Mouse (Mus musculus): ENCODE data around the gene C1ql2.
A peak's percentile ranks its signal among the peaks of the same experiment; 100 is the strongest.

The C1ql2 gene

GRCm38 (mm10) chr1:120340419-120341171, at the start of gene C1ql2:
TSS of gene C1ql2 (plus strand) at chr1:120340582.
- peak; percentile 37 for DNase-seq

- no peak for DNase-seq
These were observed 48.7 kb upstream of the C1ql2 start for GRCm38 (mm10) chr1:120291709-120292108.

GRCm38 (mm10) chr1:120293803-120294202, 46.6 kb upstream of the C1ql2 start:
- no peak for DNase-seq

GRCm38 (mm10) chr1:120296936-120297335, 43.4 kb upstream of the C1ql2 start:
- DNase-seq, result no peak

GRCm38 (mm10) chr1:120305801-120306200, 34.6 kb upstream of the C1ql2 start:
- no peak for DNase-seq

- DNase-seq, result no peak
These were observed 18.9 kb upstream of the C1ql2 start for GRCm38 (mm10) chr1:120321270-120322021.

GRCm38 (mm10) chr1:120323131-120323561, 17.2 kb upstream of the C1ql2 start:
- no peak for DNase-seq

DNA sequence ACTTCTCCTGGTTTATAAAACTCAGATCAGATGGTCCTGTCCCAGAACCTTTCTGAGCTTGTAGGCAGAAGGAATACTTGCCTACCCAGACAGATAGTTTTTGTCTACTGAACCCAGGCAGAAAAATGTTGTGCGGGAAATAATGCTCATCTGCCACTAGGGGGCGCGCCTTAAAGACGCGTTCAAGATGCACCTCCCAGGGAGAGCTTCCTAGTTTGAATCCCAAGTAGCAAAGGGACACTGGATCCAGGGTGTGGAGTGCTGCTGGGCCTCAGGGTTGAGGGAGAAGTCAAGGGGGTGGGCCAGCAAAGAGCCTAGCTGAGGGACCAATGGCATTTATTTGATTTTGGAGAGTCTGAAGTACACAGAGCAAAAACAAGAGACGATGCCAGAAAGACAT, 12.7 kb upstream of the C1ql2 start:
- DNase-seq, result no peak

DNA sequence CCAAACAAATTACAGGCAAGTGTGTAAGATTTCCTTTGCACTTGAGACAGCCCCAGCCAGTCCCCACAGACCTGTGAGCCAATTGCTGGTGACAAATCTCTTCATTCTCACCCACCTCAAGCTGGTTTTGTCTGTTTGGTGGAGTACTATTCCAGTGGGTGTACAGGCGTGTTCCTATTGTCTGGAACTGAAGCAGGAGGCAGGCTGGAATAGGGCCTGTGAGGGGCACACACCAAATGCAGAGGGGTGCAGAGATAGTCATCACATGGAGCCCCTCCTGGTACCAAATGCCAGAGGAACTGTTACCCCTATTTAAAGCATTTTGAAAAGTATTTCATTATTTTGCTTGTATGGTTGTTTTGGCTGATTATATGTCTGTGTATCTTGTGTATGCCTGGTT, 12.2 kb upstream of the C1ql2 start:
- no peak for DNase-seq

GRCm38 (mm10) chr1:120331841-120332240, 8.5 kb upstream of the C1ql2 start:
- no peak for DNase-seq

GRCm38 (mm10) chr1:120337970-120338369, 2.4 kb upstream of the C1ql2 start:
- DNase-seq, result no peak

GRCm38 (mm10) chr1:120341172-120341675, 842 bp downstream of the C1ql2 start:
- DNase-seq, result no peak

DNA sequence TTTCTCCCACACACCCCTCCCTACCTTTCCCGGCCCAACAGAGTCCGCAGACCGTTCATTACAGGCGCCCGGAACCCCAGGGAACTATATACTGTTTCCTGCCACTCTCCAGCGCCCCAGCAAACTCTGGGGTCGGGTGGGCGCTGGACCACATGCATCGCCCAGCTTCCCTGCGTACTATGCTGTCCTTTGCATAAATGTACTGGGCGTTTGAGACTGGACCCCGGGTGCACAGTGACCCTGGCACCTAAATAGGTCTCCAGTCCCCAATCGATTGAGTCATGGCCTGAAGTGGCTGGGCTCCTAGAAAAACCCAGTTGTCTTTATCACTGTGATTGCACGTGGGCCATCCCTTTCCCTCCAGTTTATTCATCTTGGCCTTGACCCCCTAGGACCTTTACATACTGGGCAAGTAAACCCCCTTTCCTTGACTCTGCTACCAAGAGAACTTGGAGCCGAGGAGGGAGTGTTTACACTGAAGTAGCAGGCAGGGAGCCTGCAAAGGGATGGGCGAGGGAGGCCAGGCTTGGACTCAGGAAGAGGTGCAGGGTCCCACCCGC, 1.5 kb downstream of the C1ql2 start:
- no peak for DNase-seq

DNA sequence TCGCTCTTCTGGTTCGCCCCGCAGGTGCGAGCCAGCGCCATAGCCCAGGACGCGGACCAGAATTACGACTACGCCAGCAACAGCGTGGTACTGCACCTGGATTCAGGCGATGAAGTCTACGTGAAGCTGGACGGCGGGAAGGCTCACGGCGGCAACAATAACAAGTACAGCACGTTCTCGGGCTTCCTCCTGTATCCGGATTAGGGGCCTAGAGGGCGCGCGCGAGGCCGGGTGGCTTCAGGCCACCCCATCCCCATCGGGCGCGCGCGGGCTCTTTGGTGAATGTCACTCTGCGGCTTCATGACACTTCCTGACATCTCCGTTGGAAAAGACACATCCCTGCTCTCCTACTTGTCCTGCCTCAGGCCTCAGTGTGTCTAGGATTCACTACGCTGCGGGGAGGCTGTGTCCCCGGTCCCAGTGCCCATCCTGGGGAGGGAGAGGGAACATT, 2.0 kb downstream of the C1ql2 start:
- no peak for DNase-seq

DNA sequence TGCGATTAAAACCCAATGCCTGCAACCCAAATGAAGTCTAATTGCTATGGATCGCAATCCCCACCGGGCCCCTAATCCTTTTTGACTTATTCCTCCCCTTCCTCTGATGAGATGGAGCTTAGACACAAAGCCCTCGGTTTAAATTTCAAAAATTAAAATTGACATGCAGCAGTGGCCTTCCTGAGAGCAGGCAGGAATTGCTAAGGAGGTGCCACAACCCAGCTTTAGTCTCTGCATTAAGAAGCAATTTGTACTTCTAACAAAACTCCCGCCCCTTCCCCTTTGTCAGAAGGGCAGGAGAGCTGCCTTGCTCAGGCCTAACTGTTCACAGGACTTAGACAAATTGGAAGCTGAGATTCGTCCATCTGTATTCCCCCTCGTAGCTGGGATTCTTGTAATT, 4.6 kb downstream of the C1ql2 start:
- no peak for DNase-seq

DNA sequence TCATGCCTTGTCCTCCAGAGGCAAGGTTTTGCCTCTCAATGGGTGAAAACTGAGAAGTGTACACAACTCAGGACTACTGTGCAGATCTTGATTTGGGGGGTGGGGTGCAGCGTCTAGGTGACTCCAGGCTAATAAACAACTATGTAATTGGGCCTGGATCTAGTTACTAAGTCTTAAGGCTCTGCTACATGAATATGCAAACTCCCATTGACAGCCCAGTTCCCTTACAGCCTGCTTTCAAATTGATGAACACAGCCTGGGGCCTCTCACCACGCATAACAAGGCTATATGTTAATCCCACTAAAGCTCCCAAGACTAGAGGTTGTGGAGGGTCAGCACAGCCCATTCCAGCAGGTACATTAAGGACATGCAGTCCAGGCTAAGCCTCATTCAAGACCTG, 14.0 kb downstream of the C1ql2 start:
- no peak for DNase-seq

DNA sequence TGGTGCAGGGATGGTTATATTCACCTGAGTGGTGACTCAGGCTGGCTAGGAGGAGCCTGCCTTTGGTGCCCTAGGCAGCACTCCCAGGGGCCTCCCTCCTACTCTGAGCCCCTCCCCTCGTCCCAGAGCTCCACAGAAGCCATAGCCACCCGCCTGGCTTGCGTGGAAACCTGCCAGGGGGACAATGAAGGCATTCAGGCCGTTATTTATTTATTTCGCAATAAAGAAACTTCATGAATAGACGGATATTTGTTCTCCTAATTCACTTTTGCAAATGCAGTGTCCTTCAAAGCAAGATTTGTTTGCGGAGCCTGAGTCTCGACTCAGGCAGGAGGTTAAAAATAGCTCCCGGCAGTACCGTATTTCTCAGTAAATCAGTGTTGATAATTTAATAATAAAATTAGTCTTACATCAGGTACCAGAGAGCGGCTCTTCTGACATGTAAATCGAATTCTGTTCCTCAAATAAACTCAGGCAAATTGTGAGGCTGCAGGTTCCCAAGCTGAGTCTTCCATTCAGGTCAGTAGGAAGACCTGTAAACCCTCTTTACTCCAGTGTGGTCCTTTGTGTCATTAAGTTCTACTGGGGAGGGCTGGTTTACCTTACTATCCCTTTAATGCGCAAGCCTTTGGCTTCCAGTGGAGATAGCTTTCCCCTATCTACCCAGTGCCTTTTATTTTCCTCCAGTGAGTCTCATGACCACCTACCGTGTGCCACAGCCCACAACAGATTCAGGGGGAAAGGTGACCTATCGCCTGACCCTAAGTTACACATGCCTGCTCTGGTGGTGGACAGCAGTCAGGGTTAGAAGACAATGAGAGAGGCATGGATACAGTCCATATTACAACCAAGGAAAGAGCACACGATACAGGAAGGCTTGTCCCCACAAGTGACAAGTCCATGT, 17.2 kb downstream of the C1ql2 start:
- peak; percentile 21 for DNase-seq

- no peak for DNase-seq
These were observed 23.3 kb downstream of the C1ql2 start for GRCm38 (mm10) chr1:120363638-120364037.

GRCm38 (mm10) chr1:120368138-120368537, 27.8 kb downstream of the C1ql2 start:
- DNase-seq, result no peak

DNA sequence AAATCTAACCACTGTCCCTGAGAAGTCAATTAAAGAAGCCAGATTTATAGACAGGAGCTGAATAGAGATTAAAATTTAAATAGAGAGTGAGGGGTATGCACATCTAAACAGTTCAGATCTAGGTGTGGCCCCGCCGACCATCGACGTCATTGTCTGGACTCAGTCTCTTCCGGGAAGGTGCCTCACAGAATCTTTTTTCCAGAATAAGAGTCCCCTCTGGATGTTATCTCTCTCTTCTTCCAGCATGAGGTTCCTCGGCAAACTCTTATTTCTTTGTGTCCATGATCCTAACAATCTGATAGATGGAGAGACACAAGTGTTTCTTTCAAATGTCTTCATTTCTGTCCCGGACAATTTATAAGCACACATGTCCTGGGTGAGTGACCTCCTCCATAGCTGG, 33.7 kb downstream of the C1ql2 start:
- no peak for DNase-seq

- DNase-seq, result no peak
These were observed 34.5 kb downstream of the C1ql2 start for GRCm38 (mm10) chr1:120374832-120375231.

GRCm38 (mm10) chr1:120385029-120385571, 44.7 kb downstream of the C1ql2 start:
- DNase-seq, result no peak

Measured in right cerebral cortex, postnatal 25 days (tissue).